Mouse (Mus musculus) skeletal muscle tissue, adult 2 months (tissue): ENCODE results near the gene 2310007B03Rik.

Experiments used
- DNase-seq: peaks from one replicate; pipeline ENCODE4 v3.0.0-alpha.2; 2012; ENCODE audit warnings: low read depth, low spot score

2310007B03Rik gene

GRCm38 (mm10) chr1:93101571-93102061, 59.1 kb downstream of the 2310007B03Rik start, which contains the start of gene Kif1a:
Kif1a (minus strand) TSS chr1:93101951.
- DNase-seq = no peak
